Mouse (Mus musculus) midbrain, embryonic 11.5 days (tissue): ENCODE measurements around the gene Sbf2. TPM values are rescaled to one million over a fixed set of nuclear protein-coding genes. Genes with fewer than 3 reads are reported as not detected.

Experiments
- ATAC-seq: fragments of 200-750 bp; cut with Nextera tagmentation; 2 replicates; pipeline ENCODE4 v1.8.0; 2017; ENCODE audit warnings: moderate TSS enrichment, moderate library complexity; ENCODE audit not compliant: low FRiP score
- DNase-seq: peaks from one replicate; pipeline ENCODE4 v3.0.0; 2015; ENCODE audit warnings: low spot score; ENCODE audit errors: missing footprints
- H3K27ac ChIP-seq: fragments of 300-500 bp; sonication (generic); 2 replicates; pipeline ENCODE4 v1.5.1; 2014; ENCODE audit warnings: low read depth, low read length
- H3K27me3 ChIP-seq: fragments of 300-500 bp; sonication (generic); 2 replicates; pipeline ENCODE4 v1.6.1; 2014; ENCODE audit warnings: mild to moderate bottlenecking, low read length, moderate library complexity, mixed read lengths; ENCODE audit not compliant: control insufficient read depth, insufficient read depth
- H3K36me3 ChIP-seq: fragments of 300-500 bp; sonication (generic); 2 replicates; pipeline ENCODE4 v1.6.1; 2014; ENCODE audit warnings: mild to moderate bottlenecking, low read length, moderate library complexity, mixed read lengths; ENCODE audit not compliant: control insufficient read depth, insufficient read depth
- H3K4me1 ChIP-seq: fragments of 300-500 bp; sonication (generic); 2 replicates; pipeline ENCODE4 v1.6.1; 2014; ENCODE audit warnings: low read length; ENCODE audit not compliant: control insufficient read depth, insufficient read depth
- H3K4me2 ChIP-seq: fragments of 300-500 bp; sonication (generic); 2 replicates; pipeline ENCODE4 v1.6.1; 2014; ENCODE audit warnings: mild to moderate bottlenecking, moderate library complexity
- H3K4me3 ChIP-seq: fragments of 300-500 bp; sonication (generic); 2 replicates; pipeline ENCODE4 v1.5.1; 2014; ENCODE audit warnings: low read depth, low read length
- H3K9ac ChIP-seq: fragments of 300-500 bp; sonication (generic); 2 replicates; pipeline ENCODE4 v1.6.1; 2014; ENCODE audit warnings: low read length
- H3K9me3 ChIP-seq: fragments of 300-500 bp; sonication (generic); 2 replicates; pipeline ENCODE4 v1.6.1; 2016; ENCODE audit warnings: low read length; ENCODE audit not compliant: control insufficient read depth
- WGBS: fragments of 180-500 bp; shearing (Covaris S2); extraction: QIAGEN DNeasy Blood & Tissue Kit; methylation state at CpG from one replicate; pipeline ENCODE4 v1.1.7; 2014; 5-methylcytosine and 5-hydroxymethylcytosine counted together
- polyA plus RNA-seq: library from polyadenylated mRNA; unstranded; fragments of >200 nt; fragmentation: Nextera tagmentation; extraction: Ambion mirVana; gene quantifications from 2 replicates; pipeline ENCODE4 v1.2.1, GENCODE M21; 2014

The Sbf2 gene
- polyA plus RNA-seq, 1 experiment from 2014 or later: 34.6 TPM

- DNase-seq: no peak
These were observed 308.4 kb downstream of the Sbf2 start for GRCm38 (mm10) chr7:110306281-110306680.

GRCm38 (mm10) chr7:110305486-110305885 is 309.2 kb downstream of the Sbf2 start:
- H3K9ac ChIP-seq: no peak overlapping the region
- H3K27ac ChIP-seq: no peak overlapping the region
- ATAC-seq (no peak), DNase-seq (no peak)
- peaks cover 4% of the 10 kb centered on the region; the same call in 1 of the 2 replicates for H3K4me1 ChIP-seq
- H3K27me3 ChIP-seq: no peaks in the 10 kb centered on the region
- no peaks in the 10 kb centered on the region for H3K36me3 ChIP-seq
- WGBS: 87% methylated on average over 4 of the region's 4 CpGs
- H3K4me3 ChIP-seq: no peak overlapping the region
- H3K9me3 ChIP-seq: no peaks in the 10 kb centered on the region
- no peak overlapping the region for H3K4me2 ChIP-seq

More at GRCm38 (mm10) chr7:110306281-110306680, 308.4 kb downstream of the Sbf2 start:
- Histone ChIP-seq H3K4me3 (no peak overlapping the region), H3K36me3 (no peaks in the 10 kb centered on the region; the same call in 1 of the 2 replicates), H3K27me3 (no peaks in the 10 kb centered on the region), H3K9me3 (no peaks in the 10 kb centered on the region), H3K4me1 (peaks cover 4% of the 10 kb centered on the region; the same call in 1 of the 2 replicates), H3K9ac (no peak overlapping the region), H3K4me2 (no peak overlapping the region), H3K27ac (no peak overlapping the region)
- ATAC-seq: no peak
- 71% methylated on average over 5 of the region's 5 CpGs for whole genome bisulfite sequencing

- no peaks in the 10 kb centered on the region for H3K36me3 ChIP-seq
- no peak for ATAC-seq
- no peak overlapping the region for H3K27ac ChIP-seq
- H3K27me3 ChIP-seq: no peaks in the 10 kb centered on the region
- H3K9me3 ChIP-seq: no peaks in the 10 kb centered on the region
- no peak for DNase-seq
- H3K4me1 ChIP-seq: peaks cover 4% of the 10 kb centered on the region; the same call in 1 of the 2 replicates
- no peak overlapping the region for H3K4me2 ChIP-seq
- H3K9ac ChIP-seq: no peak overlapping the region
- WGBS: 89% methylated on average over 6 of the region's 6 CpGs
- H3K4me3 ChIP-seq: no peak overlapping the region
These were observed 311.8 kb downstream of the Sbf2 start for GRCm38 (mm10) chr7:110302886-110303285.

GRCm38 (mm10) chr7:110298739-110299410 is 315.8 kb downstream of the Sbf2 start:
- Histone ChIP-seq H3K4me2 (no peak overlapping the region), H3K4me1 (no peaks in the 10 kb centered on the region), H3K9ac (no peak overlapping the region), H3K27me3 (no peaks in the 10 kb centered on the region), H3K27ac (no peak overlapping the region), H3K9me3 (no peaks in the 10 kb centered on the region), H3K36me3 (no peaks in the 10 kb centered on the region), H3K4me3 (no peak overlapping the region)
- ATAC-seq (no peak), DNase-seq (no peak)
- 89% methylated on average over 17 of the region's 17 CpGs for WGBS

- no peak overlapping the region for H3K27ac ChIP-seq
- no peak for ATAC-seq
- no peak overlapping the region for H3K4me2 ChIP-seq
- DNase-seq: no peak
- H3K4me1 ChIP-seq: no peaks in the 10 kb centered on the region
- no peaks in the 10 kb centered on the region for H3K9me3 ChIP-seq
- H3K27me3 ChIP-seq: no peaks in the 10 kb centered on the region
- no peak overlapping the region for H3K4me3 ChIP-seq
- H3K36me3 ChIP-seq: no peaks in the 10 kb centered on the region
- 83% methylated on average over 7 of the region's 7 CpGs for WGBS
- H3K9ac ChIP-seq: no peak overlapping the region
These were observed 316.6 kb downstream of the Sbf2 start for GRCm38 (mm10) chr7:110298090-110298489.

GRCm38 (mm10) chr7:110297611-110298010 is 317.1 kb downstream of the Sbf2 start:
- no peak overlapping the region for H3K4me2 ChIP-seq
- WGBS: 50% methylated on average over 4 of the region's 4 CpGs
- DNase-seq: no peak
- no peak overlapping the region for H3K9ac ChIP-seq
- no peaks in the 10 kb centered on the region for H3K9me3 ChIP-seq
- no peaks in the 10 kb centered on the region for H3K36me3 ChIP-seq
- no peak for ATAC-seq
- H3K27ac ChIP-seq: peak overlapping the region; percentile 41; the same call in 1 of the 2 replicates
- no peaks in the 10 kb centered on the region for H3K27me3 ChIP-seq
- H3K4me1 ChIP-seq: no peaks in the 10 kb centered on the region
- no peak overlapping the region for H3K4me3 ChIP-seq

- H3K27ac ChIP-seq: no peak overlapping the region
- 32% methylated on average over 17 of the region's 17 CpGs for WGBS
- no peaks in the 10 kb centered on the region for H3K27me3 ChIP-seq
- DNase-seq: peak; percentile 92
- H3K4me1 ChIP-seq: no peaks in the 10 kb centered on the region
- no peak overlapping the region for H3K4me3 ChIP-seq
- 0 out of 2 replicates have a peak overlapping the region, but pooled peaks have one; percentile 13 for H3K9ac ChIP-seq
- ATAC-seq: 0 out of 2 replicates have a peak, but pooled peaks have one; percentile 44
- no peaks in the 10 kb centered on the region for H3K36me3 ChIP-seq
- H3K9me3 ChIP-seq: no peaks in the 10 kb centered on the region; the same call in 1 of the 2 replicates
- no peak overlapping the region for H3K4me2 ChIP-seq
These were observed 317.7 kb downstream of the Sbf2 start for GRCm38 (mm10) chr7:110296889-110297603.

- no peaks in the 10 kb centered on the region for H3K36me3 ChIP-seq
- ATAC-seq (no peak), DNase-seq (peak; percentile 21)
- WGBS: 69% methylated on average over 4 of the region's 4 CpGs
- H3K9me3 ChIP-seq: no peaks in the 10 kb centered on the region; the same call in 1 of the 2 replicates
- no peak overlapping the region for H3K4me3 ChIP-seq
- no peaks in the 10 kb centered on the region for H3K27me3 ChIP-seq
- H3K27ac ChIP-seq: no peak overlapping the region
- no peak overlapping the region for H3K4me2 ChIP-seq
- H3K9ac ChIP-seq: no peak overlapping the region
- H3K4me1 ChIP-seq: no peaks in the 10 kb centered on the region; the same call in 1 of the 2 replicates
These were observed 325.1 kb downstream of the Sbf2 start for GRCm38 (mm10) chr7:110289647-110290046.

- no peak for ATAC-seq
- no peak overlapping the region for H3K4me3 ChIP-seq
- WGBS: 65% methylated on average over 6 of the region's 6 CpGs
These were observed 326.0 kb downstream of the Sbf2 start for GRCm38 (mm10) chr7:110288731-110289191.

More at GRCm38 (mm10) chr7:110288731-110289191, 326.0 kb downstream of the Sbf2 start:
- no peaks in the 10 kb centered on the region; the same call in 1 of the 2 replicates for H3K9me3 ChIP-seq
- no peak overlapping the region for H3K4me2 ChIP-seq
- H3K36me3 ChIP-seq: no peaks in the 10 kb centered on the region
- DNase-seq: peak; percentile 51
- no peak overlapping the region for H3K9ac ChIP-seq
- H3K4me1 ChIP-seq: no peaks in the 10 kb centered on the region; the same call in 1 of the 2 replicates
- H3K27me3 ChIP-seq: no peaks in the 10 kb centered on the region
- no peak overlapping the region for H3K27ac ChIP-seq
